Mouse (Mus musculus): ENCODE results near the gene Commd2.

Gene Commd2

DNA sequence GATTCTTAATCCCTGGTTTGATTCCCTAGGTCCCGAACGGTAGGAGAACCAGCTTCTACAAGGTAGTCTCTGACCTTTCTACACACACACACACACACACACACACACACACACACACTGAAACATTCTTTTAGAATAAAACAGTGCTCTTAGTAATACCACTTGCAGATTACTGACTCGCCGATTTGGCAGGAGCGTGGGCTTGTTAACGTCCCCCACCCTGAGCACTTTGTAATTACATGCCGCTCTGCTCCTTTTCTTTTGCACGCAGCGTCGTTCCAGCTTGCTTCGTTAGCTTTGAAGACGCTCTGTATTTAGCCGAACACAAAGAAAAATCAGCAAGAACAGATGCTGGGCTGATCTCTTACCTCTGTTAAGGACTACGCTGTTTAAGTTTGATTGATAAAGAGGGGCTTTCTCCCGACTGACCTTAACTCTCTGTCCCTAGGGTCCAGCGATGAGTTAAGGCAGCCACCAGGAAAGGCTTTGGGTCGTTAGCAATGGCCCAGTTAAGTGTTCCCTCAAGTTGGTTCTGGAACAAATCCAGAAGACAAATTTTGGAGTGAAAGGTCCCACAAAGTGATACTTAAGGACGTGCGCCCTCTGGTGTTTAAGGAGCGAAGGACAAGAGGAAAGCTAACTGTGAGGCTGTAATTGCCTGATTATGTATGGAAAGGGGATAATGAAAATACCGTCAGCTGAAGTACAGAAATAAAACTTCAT is 26.1 kb downstream of the Commd2 start:
- peak; percentile 88 for ATAC-seq (ENCODE audit: insufficient number of reproducible peaks, low FRiP score, low TSS enrichment)

DNA sequence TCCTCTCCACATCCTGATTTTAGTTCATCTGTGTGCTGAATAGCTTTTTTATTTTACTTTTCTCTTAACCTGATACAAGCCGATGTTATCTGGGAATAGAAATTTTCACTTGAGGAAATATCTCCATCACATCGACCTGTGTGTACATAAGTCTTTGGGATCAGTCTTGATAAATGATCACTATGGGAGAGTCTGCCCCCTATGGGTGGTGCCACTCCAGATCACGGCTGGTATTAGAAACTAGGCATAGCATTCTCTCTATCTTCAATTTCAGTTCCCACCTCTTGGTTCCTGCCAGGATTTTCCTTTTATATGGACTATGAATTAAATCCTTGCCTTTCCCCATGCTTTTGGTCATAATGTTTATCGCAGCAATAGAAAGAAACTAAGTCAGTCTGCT is 31.8 kb downstream of the Commd2 start:
- ATAC-seq (ENCODE audit: insufficient number of reproducible peaks, low FRiP score, low TSS enrichment) = no peak

DNA sequence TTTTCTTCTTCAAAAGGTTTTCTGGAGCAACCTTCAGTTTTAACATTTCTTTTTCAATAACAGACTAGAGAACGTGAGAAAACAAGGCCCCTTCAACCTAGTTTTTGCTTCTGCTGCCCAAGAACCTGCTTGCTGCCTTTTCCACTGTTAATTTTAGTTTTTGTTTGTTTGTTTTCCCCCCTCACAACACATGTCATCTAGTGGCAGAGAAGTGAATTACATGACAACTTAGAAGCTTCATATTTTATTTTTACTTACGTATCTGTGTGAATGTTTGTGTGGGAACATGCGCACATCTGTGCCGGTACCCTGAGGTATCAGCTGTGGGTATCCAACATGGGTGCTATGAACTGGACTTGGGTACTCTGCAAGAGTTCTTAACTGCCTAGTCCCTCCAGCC is 35.9 kb downstream of the Commd2 start:
- no peak for ATAC-seq (ENCODE audit: insufficient number of reproducible peaks, low FRiP score, low TSS enrichment)

DNA sequence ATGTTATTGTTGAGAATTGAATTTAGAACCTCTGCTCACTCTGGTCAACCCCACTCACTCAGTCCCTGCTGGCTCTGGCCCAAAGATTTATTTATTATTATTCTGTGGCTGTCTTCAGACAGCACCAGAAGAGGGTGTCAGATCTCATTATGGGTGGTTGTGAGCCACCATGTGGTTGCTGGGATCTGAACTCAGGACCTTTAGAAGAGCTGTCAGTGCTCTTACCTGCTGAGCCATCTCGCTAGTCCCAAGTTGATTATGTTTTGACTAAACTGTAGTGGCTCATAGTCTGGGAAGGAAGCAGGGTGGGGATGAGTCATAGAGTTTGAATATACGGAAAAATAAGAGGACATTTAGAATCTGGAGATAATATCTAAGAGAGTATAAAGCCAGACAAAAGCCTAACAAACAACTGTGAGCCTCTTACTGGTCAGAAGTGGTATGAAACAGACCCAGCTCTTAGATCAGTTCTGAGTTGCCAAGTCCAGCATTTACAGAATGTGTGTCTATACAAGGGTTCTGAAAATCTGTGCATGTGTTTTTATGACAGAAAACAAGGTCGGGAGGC is 39.0 kb downstream of the Commd2 start:
- ATAC-seq (ENCODE audit: insufficient number of reproducible peaks, low FRiP score, low TSS enrichment) = no peak

DNA sequence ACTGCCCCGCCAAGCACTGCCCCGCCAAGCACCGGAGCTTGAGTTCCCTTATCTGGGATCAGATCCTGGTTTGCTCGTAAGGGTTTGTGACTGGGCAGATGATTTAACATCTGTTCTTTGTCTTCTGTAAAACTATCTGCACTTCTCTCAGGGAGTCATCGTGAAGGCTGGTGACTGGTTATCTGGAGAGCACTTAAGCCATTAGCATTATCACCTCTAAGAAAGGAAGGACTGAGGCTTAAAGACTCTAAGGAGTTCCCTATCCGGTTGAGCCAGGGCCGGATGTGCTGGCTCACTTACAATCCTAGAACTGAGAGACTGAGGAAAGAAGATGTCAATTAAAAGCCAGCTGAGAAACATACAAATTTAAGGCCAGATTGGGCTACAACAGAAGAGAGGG is 39.7 kb downstream of the Commd2 start:
- no peak for ATAC-seq (ENCODE audit: insufficient number of reproducible peaks, low FRiP score, low TSS enrichment)

DNA sequence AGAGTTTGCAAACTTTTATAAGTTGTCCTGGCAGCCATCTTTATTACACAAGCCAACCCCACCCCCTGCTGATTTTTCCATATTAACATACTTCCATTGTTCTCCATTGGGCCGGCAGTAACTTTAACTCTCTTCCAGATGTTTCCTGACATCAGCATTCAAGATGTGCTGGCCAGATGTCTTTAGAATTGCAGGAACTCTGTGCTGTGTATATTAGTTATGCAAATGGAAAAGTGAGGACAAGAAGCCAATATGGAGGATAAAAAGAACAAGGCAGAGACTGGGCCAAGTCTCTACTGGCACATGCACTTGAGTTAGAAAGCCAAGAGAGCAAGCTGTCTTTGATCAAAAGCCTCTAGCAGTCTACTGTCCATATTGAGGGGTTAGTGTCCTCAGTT is 46.9 kb downstream of the Commd2 start:
- no peak for ATAC-seq (ENCODE audit: insufficient number of reproducible peaks, low FRiP score, low TSS enrichment)

DNA sequence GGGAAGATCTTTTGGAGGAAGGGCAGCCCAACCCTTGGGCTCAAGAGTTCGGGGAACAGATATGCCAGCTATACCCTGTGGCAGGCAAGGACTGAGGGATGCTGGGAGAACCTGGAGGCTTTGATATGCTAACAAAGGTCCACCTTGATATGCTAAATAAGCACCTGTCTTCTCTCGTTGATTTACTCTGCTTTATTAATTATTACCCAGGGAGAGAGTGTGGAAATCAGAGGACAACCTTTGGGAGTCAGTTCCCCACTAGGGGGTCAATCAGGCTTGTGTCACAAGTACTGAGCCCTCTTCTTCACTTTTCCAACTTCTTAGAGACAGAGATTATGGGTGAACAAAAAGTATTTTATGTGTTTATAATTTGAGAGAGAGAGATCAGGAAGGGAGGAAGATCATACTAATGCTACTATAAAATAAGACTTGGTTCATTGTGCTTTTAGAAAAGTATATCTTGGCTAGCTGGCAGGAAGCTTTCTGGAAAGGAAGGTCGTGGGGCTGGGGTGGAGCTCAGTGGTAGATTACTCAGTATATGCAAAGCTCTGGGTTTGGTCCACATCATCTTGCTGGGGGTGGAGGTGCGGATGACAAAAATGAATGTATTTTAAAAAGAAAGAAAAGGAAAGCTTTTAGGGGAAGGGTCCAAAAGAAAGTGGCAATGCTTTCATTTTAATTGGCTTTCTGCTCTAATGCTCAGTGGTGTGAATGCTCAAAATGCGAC is 47.5 kb downstream of the Commd2 start:
- ATAC-seq (ENCODE audit: insufficient number of reproducible peaks, low FRiP score, low TSS enrichment) = no peak

DNA sequence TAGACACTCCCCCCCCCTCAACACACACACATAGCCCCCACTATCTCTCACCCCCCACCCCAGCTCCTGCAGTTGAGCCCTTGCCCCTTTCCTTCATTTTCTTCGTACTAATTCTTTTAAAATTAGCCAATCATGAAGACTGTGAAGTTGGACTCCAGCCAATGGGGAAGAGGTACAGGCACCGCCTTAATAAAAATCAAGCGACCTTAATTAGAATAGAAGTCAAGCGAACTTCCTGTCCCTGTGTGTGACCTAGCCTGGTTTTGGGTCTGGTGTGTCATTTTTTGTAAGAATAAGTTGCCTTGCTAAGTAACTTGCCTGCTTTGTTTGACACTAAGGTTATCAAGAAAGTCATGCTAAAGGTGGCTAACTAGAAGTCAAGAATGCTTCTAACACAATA is 48.9 kb downstream of the Commd2 start:
- ATAC-seq (ENCODE audit: insufficient number of reproducible peaks, low FRiP score, low TSS enrichment) = no peak

DNA sequence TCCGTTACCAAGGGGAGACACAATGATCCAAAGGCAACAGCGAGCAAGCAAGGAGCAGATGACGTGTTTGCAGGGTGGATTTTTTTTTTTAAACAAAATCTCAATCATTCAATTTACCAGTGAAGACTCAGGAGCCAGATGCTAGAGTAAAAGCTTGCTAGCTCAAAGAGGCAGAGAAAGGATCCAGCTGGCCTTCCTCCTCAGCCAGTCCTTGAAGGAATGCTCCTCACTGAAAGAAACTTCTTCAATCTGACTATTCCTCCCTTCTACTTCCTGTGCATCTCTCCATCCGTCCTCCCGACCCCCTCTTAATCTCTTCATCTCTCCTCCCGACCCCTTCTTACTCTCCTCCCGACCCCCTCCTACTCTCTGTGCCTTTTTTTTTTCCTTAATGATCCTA is 54.9 kb downstream of the Commd2 start:
- no peak for ATAC-seq (ENCODE audit: insufficient number of reproducible peaks, low FRiP score, low TSS enrichment)

DNA sequence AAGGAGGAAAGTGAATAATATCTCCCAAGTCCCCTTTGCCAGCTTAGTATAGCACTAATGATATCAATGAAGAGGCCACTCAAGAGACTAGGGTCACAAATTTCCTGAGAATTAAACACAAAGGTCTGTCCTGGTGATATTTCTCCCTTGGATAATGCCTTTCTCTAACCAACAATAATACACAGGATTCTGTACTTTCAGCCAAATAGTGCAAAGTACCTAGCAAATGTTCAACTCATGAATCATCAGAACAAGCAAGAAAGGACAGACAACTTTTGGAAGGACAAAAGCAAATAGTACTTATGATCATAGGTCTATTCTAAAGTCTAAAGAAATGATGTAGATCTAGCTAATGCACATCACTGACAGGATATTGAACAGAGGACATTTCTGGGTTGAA is 56.0 kb downstream of the Commd2 start:
- no peak for ATAC-seq (ENCODE audit: insufficient number of reproducible peaks, low FRiP score, low TSS enrichment)
